Mouse (Mus musculus) megakaryocyte, embryonic 14.5 days (primary cell): Measurements from ENCODE around the gene Gab2.

Source experiments
- FLI1 ChIP-seq: IDR thresholded peaks from 2 replicates; pipeline ENCODE4 v1.6.1; 2012; ENCODE audit warnings: low read length, inconsistent platforms, mixed read lengths
- GATA1 ChIP-seq: IDR thresholded peaks from 3 replicates; pipeline ENCODE4 v1.6.1; 2012; ENCODE audit warnings: mixed read lengths, low read length, inconsistent platforms, borderline replicate concordance

- TF ChIP-seq FLI1 = no peak
- TF ChIP-seq GATA1 = no peak
Observed at GRCm38 (mm10) chr7:97262541-97262940, 181.2 kb downstream of the Gab2 start.
